10 mouse cellular contexts compared by ENCODE assay signal in genomic region chr5:120610906-120611305, GRCm38 (mm10). TPM values are rescaled to one million over a fixed set of nuclear protein-coding genes. Genes with fewer than 3 reads are reported as not detected.
DNase-seq lines count a peak whose midpoint lies in the region; ATAC-seq and TF ChIP-seq lines count a peak whose summit lies in the region.
"Had no signal": no experiment of that assay in that cellular context is flagged by ENCODE, and none has a peak within 500 bp of the region (broad histone marks: within the 10 kb centered on the region; RNA-seq: fewer than 3 reads in every experiment).

No protein-coding gene starts in this region.

- H3K27ac ChIP-seq in heart, embryonic 16.5 days (ENCODE audit: low read length), result no peak overlapping the region
- H3K27ac ChIP-seq in embryonic facial prominence, embryonic 12.5 days, result no peak overlapping the region
- H3K27ac ChIP-seq in intestine, embryonic 15.5 days, result no peak overlapping the region
- no peak overlapping the region for H3K27ac ChIP-seq in liver, postnatal 0 days (ENCODE audit: low read depth)

- DNase-seq in heart, postnatal 4 days, result no peak
- DNase-seq in liver, postnatal 0 days, result no peak
- no peak for DNase-seq in spleen, postnatal 10 days (ENCODE audit: low spot score in 2 of 2)
- no peak for DNase-seq in left cerebral cortex, postnatal 4 days

- H3K9ac ChIP-seq in heart, embryonic 16.5 days (ENCODE audit: low read length), result no peak overlapping the region
- peak overlapping the region; percentile 66; the same call in 1 of the 2 replicates for H3K9ac ChIP-seq in embryonic facial prominence, embryonic 12.5 days
- no peak overlapping the region for H3K9ac ChIP-seq in intestine, embryonic 15.5 days
- H3K9ac ChIP-seq in liver, postnatal 0 days (replicated peaks), result no peak overlapping the region

- ATAC-seq in heart, embryonic 16.5 days (replicated peaks; ENCODE audit: extremely low read depth, insufficient read depth, low FRiP score), result no peak
- ATAC-seq in embryonic facial prominence, embryonic 12.5 days (ENCODE audit: insufficient number of reproducible peaks, insufficient read depth, low FRiP score, low TSS enrichment), result no peak
- no peak for ATAC-seq in intestine, embryonic 15.5 days
- ATAC-seq in liver, postnatal 0 days, result no peak
- ATAC-seq in CD4-positive, CD25-positive, alpha-beta regulatory T cell, adult 4 months, result no peak

- H3K4me3 ChIP-seq in heart, embryonic 16.5 days (ENCODE audit: low read length), result no peak overlapping the region
- no peak overlapping the region; the same call in 1 of the 2 replicates for H3K4me3 ChIP-seq in embryonic facial prominence, embryonic 12.5 days
- H3K4me3 ChIP-seq in intestine, embryonic 15.5 days (replicated peaks), result no peak overlapping the region
- H3K4me3 ChIP-seq in liver, postnatal 0 days (ENCODE audit: low read depth, low read length), result no peak overlapping the region

- H3K27me3 ChIP-seq in heart, embryonic 16.5 days (ENCODE audit: control insufficient read depth, insufficient read depth, low read length), result no peaks in the 10 kb centered on the region
- H3K27me3 ChIP-seq in embryonic facial prominence, embryonic 12.5 days, result no peaks in the 10 kb centered on the region
- H3K27me3 ChIP-seq in intestine, embryonic 15.5 days (replicated peaks), result no peaks in the 10 kb centered on the region
- no peaks in the 10 kb centered on the region for H3K27me3 ChIP-seq in liver, postnatal 0 days (ENCODE audit: insufficient read depth, low read length)

- intact Hi-C loops in left cerebral cortex, postnatal 4 days (cut with DNase I), result no loop called here

- H3K4me1 ChIP-seq in heart, embryonic 16.5 days (ENCODE audit: control insufficient read depth, insufficient read depth, low read length), result peaks cover 14% of the 10 kb centered on the region
- H3K4me1 ChIP-seq in embryonic facial prominence, embryonic 12.5 days, result peaks cover 16% of the 10 kb centered on the region
- peaks cover 14% of the 10 kb centered on the region for H3K4me1 ChIP-seq in intestine, embryonic 15.5 days (replicated peaks)
- peaks cover 19% of the 10 kb centered on the region for H3K4me1 ChIP-seq in liver, postnatal 0 days (ENCODE audit: insufficient read depth)

- no peak for TF ChIP-seq CTCF in liver, postnatal 0 days (IDR thresholded peaks at IDR 0.05; ENCODE audit: low read depth)

- H3K36me3 ChIP-seq in heart, embryonic 16.5 days (ENCODE audit: control insufficient read depth, insufficient read depth), result peaks cover 6% of the 10 kb centered on the region
- H3K36me3 ChIP-seq in embryonic facial prominence, embryonic 12.5 days, result peaks cover 24% of the 10 kb centered on the region
- peaks cover 4% of the 10 kb centered on the region for H3K36me3 ChIP-seq in intestine, embryonic 15.5 days
- 0 out of 2 replicates have a peak, but pooled peaks cover 3% of the 10 kb centered on the region for H3K36me3 ChIP-seq in liver, postnatal 0 days (replicated peaks; ENCODE audit: insufficient read depth, low read length)

- H3K4me2 ChIP-seq in heart, embryonic 16.5 days (ENCODE audit: low read depth, low read length), result peak overlapping the region; percentile 82; the same call in 1 of the 2 replicates
- H3K4me2 ChIP-seq in embryonic facial prominence, embryonic 12.5 days (replicated peaks), result peak overlapping the region; percentile 71
- peak overlapping the region; percentile 83 for H3K4me2 ChIP-seq in intestine, embryonic 15.5 days (replicated peaks)
- peak overlapping the region; percentile 94; the same call in 1 of the 2 replicates for H3K4me2 ChIP-seq in liver, postnatal 0 days (ENCODE audit: low read depth, low read length)

- 91% methylated on average over 5 of the region's 5 CpGs for WGBS in heart, embryonic 16.5 days
- WGBS in embryonic facial prominence, embryonic 12.5 days, result 93% methylated on average over 5 of the region's 5 CpGs
- WGBS in intestine, embryonic 15.5 days, result 89% methylated on average over 5 of the region's 5 CpGs
- 82% methylated on average over 5 of the region's 5 CpGs for WGBS in liver, postnatal 0 days (ENCODE audit: insufficient replicate concordance)

- peaks cover 2% of the 10 kb centered on the region for H3K9me3 ChIP-seq in heart, embryonic 16.5 days (replicated peaks; ENCODE audit: control insufficient read depth, low read length)
- no peaks in the 10 kb centered on the region for H3K9me3 ChIP-seq in embryonic facial prominence, embryonic 12.5 days
- H3K9me3 ChIP-seq in intestine, embryonic 15.5 days, result no peaks in the 10 kb centered on the region
- H3K9me3 ChIP-seq in liver, postnatal 0 days (ENCODE audit: low read length), result no peaks in the 10 kb centered on the region

- no peak for TF ChIP-seq EP300 in liver, postnatal 0 days (IDR thresholded peaks at IDR 0.05; ENCODE audit: low read depth)

RNA-seq across cellular contexts. Expression of gene Rita1, which starts 1.5 kb away (rescaled TPM):
- 13.2 and 14.0 TPM in 2 replicates for polyA plus RNA-seq in heart, embryonic 16.5 days (2015; fragmentation: Nextera tagmentation; extraction: Ambion mirVana)
- 10 to 100 TPM; 10.7 to 10.8 TPM for total RNA-seq in heart, postnatal 4 days (2021)
- 16.7 and 17.5 TPM in 2 replicates for polyA plus RNA-seq in embryonic facial prominence, embryonic 12.5 days (2016; fragmentation: Nextera tagmentation; extraction: Ambion mirVana)
- 10.6 and 11.4 TPM in 2 replicates for polyA plus RNA-seq in intestine, embryonic 15.5 days (2015; fragmentation: Nextera tagmentation; extraction: Ambion mirVana)
- 3.1 and 3.4 TPM in 2 replicates for polyA plus RNA-seq in liver, postnatal 0 days (2015; fragmentation: Nextera tagmentation; extraction: Ambion mirVana)
- 10 to 100 TPM; 22.7 to 26.0 TPM for total RNA-seq in left cerebral cortex, postnatal 4 days (2021)
- 1 to 10 TPM; 2.2 to 6.3 TPM for polyA plus RNA-seq in CD4-positive, CD25-positive, alpha-beta regulatory T cell, adult 4 months (2017; shearing (Covaris generic))

RNA-seq across cellular contexts. Expression of gene Ddx54, which starts 1.6 kb away (rescaled TPM):
- 30.2 and 35.0 TPM in 2 replicates for polyA plus RNA-seq in heart, embryonic 16.5 days (2015; fragmentation: Nextera tagmentation; extraction: Ambion mirVana)
- total RNA-seq in heart, postnatal 4 days (2021), result 10 to 100 TPM; 30.8 to 32.0 TPM
- 50.9 and 53.1 TPM in 2 replicates for polyA plus RNA-seq in embryonic facial prominence, embryonic 12.5 days (2016; fragmentation: Nextera tagmentation; extraction: Ambion mirVana)
- polyA plus RNA-seq in intestine, embryonic 15.5 days (2015; fragmentation: Nextera tagmentation; extraction: Ambion mirVana), result 47.5 and 49.3 TPM in 2 replicates
- polyA plus RNA-seq in liver, postnatal 0 days (2015; fragmentation: Nextera tagmentation; extraction: Ambion mirVana), result 14.0 and 15.1 TPM in 2 replicates
- total RNA-seq in left cerebral cortex, postnatal 4 days (2021), result 10 to 100 TPM; 52.0 to 55.4 TPM
- polyA plus RNA-seq in CD4-positive, CD25-positive, alpha-beta regulatory T cell, adult 4 months (2017; shearing (Covaris generic)), result 10 to 100 TPM; 14.4 to 18.6 TPM

RNA-seq across cellular contexts. Expression of gene Iqcd, which starts 22.1 kb away (rescaled TPM):
- polyA plus RNA-seq in heart, embryonic 16.5 days (2015; fragmentation: Nextera tagmentation; extraction: Ambion mirVana), result 0.36 and 0.42 TPM in 2 replicates
- total RNA-seq in heart, postnatal 4 days (2021), result not detected
- 0.65 and 0.70 TPM in 2 replicates for polyA plus RNA-seq in embryonic facial prominence, embryonic 12.5 days (2016; fragmentation: Nextera tagmentation; extraction: Ambion mirVana)
- 0.28 and 0.40 TPM in 2 replicates for polyA plus RNA-seq in intestine, embryonic 15.5 days (2015; fragmentation: Nextera tagmentation; extraction: Ambion mirVana)
- 0.75 and 0.84 TPM in 2 replicates for polyA plus RNA-seq in liver, postnatal 0 days (2015; fragmentation: Nextera tagmentation; extraction: Ambion mirVana)
- under 1 TPM; 0.58 to 0.64 TPM for total RNA-seq in left cerebral cortex, postnatal 4 days (2021)
- 1 to 10 TPM in 1 of 2 experiments, under 1 TPM in 1; 0.40 to 1.1 TPM for polyA plus RNA-seq in CD4-positive, CD25-positive, alpha-beta regulatory T cell, adult 4 months (2017; shearing (Covaris generic))
- total RNA-seq: ES-E14 had no signal

RNA-seq across cellular contexts. Expression of gene Tpcn1, which starts 22.4 kb away (rescaled TPM):
- polyA plus RNA-seq in heart, embryonic 16.5 days (2015; fragmentation: Nextera tagmentation; extraction: Ambion mirVana), result 14.5 TPM in 2 replicates
- 10 to 100 TPM; 31.6 to 34.2 TPM for total RNA-seq in heart, postnatal 4 days (2021)
- 17.4 and 18.9 TPM in 2 replicates for polyA plus RNA-seq in embryonic facial prominence, embryonic 12.5 days (2016; fragmentation: Nextera tagmentation; extraction: Ambion mirVana)
- polyA plus RNA-seq in intestine, embryonic 15.5 days (2015; fragmentation: Nextera tagmentation; extraction: Ambion mirVana), result 25.3 and 26.8 TPM in 2 replicates
- 16.3 and 18.6 TPM in 2 replicates for polyA plus RNA-seq in liver, postnatal 0 days (2015; fragmentation: Nextera tagmentation; extraction: Ambion mirVana)
- total RNA-seq in left cerebral cortex, postnatal 4 days (2021), result 10 to 100 TPM; 42.0 to 44.1 TPM
- 10 to 100 TPM; 14.7 to 17.4 TPM for polyA plus RNA-seq in CD4-positive, CD25-positive, alpha-beta regulatory T cell, adult 4 months (2017; shearing (Covaris generic))

RNA-seq across cellular contexts. Expression of gene Cfap73, which starts 23.1 kb away (rescaled TPM):
- 0.49 TPM in 1 of 2 replicates, not detected in the other for polyA plus RNA-seq in heart, embryonic 16.5 days (2015; fragmentation: Nextera tagmentation; extraction: Ambion mirVana)
- not detected for total RNA-seq in heart, postnatal 4 days (2021)
- polyA plus RNA-seq in embryonic facial prominence, embryonic 12.5 days (2016; fragmentation: Nextera tagmentation; extraction: Ambion mirVana), result not detected in 2 replicates
- not detected in 2 replicates for polyA plus RNA-seq in intestine, embryonic 15.5 days (2015; fragmentation: Nextera tagmentation; extraction: Ambion mirVana)
- not detected in 2 replicates for polyA plus RNA-seq in liver, postnatal 0 days (2015; fragmentation: Nextera tagmentation; extraction: Ambion mirVana)
- under 1 TPM in 1 of 2 experiments, not detected in 1; 0.40 TPM for total RNA-seq in left cerebral cortex, postnatal 4 days (2021)
- polyA plus RNA-seq in CD4-positive, CD25-positive, alpha-beta regulatory T cell, adult 4 months (2017; shearing (Covaris generic)), result not detected
- total RNA-seq: ES-E14; neutrophil, adult 5-6 weeks had no signal
